Mouse (Mus musculus): Measurements from ENCODE around the gene Gphb5. TPM values are rescaled to one million over a fixed set of nuclear protein-coding genes. Genes with fewer than 3 reads are reported as not detected.

The Gphb5 gene
- polyA plus RNA-seq, 1 experiment from 2014 or later: not detected

DNA sequence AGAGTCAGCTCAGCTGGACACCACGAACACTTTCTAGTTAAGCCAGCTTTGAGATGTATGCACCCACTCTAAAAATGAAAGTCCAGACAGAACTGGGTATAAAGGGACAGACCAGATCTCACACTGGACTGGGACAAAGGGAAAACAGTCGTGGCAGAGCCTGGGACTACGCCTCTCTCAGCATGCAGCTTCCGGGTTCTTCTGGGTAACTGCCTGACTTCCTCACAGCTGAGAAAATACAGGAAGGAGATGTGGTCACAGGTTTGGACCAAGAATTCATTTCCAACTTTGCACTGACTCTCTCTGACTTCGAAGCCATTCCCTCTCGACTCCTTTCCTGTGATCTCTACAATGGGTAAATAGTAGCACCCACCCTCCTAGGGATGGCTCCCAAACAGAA is 1.6 kb downstream of the Gphb5 start:
- no peak for ATAC-seq

DNA sequence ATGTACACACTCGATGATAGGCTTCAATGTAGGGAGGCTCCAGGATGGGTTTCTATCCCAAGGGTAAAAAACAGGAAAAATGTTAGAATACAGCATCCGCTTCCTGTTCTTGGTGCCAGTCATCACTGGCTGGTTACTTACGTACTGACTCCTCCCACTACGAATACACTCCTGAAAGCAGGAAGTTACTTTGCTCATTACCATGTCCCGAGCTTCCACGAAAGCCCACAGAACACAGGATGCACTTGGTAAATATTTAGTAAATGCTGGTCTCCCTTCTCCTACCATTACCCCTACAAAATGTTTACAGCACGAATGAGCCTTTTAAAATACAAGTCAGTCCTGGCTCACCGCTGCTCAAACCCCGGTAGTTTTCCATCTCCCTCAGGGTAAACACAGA is 3.6 kb downstream of the Gphb5 start:
- Histone ChIP-seq H3K9ac (ENCODE audit: low read depth, low read length) (no peak overlapping the region), H3K4me1 (ENCODE audit: control insufficient read depth, insufficient read depth, low read depth, low read length) (no peaks in the 10 kb centered on the region), H3K27me3 (replicated peaks; ENCODE audit: control insufficient read depth, insufficient read depth, low read length) (no peaks in the 10 kb centered on the region), H3K4me3 (ENCODE audit: low read length) (no peak overlapping the region), H3K9me3 (ENCODE audit: control insufficient read depth, low read length) (no peaks in the 10 kb centered on the region), H3K27ac (ENCODE audit: low read depth, low read length) (no peak overlapping the region), H3K36me3 (ENCODE audit: control insufficient read depth, insufficient read depth, low read length) (no peaks in the 10 kb centered on the region), H3K4me2 (ENCODE audit: low read length) (no peak overlapping the region)
- WGBS: 86% methylated on average over 9 of the region's 9 CpGs
- no peak for ATAC-seq

More for the DNA sequence above, 1.6 kb downstream of the Gphb5 start:
- Histone ChIP-seq H3K4me3 (ENCODE audit: low read length) (no peak overlapping the region), H3K4me1 (ENCODE audit: control insufficient read depth, insufficient read depth, low read depth, low read length) (no peaks in the 10 kb centered on the region), H3K9ac (ENCODE audit: low read depth, low read length) (no peak overlapping the region), H3K27ac (ENCODE audit: low read depth, low read length) (no peak overlapping the region), H3K9me3 (ENCODE audit: control insufficient read depth, low read length) (no peaks in the 10 kb centered on the region), H3K4me2 (ENCODE audit: low read length) (no peak overlapping the region), H3K27me3 (replicated peaks; ENCODE audit: control insufficient read depth, insufficient read depth, low read length) (no peaks in the 10 kb centered on the region), H3K36me3 (ENCODE audit: control insufficient read depth, insufficient read depth, low read length) (no peaks in the 10 kb centered on the region)
- 74% methylated on average over 6 of the region's 6 CpGs for WGBS

DNA sequence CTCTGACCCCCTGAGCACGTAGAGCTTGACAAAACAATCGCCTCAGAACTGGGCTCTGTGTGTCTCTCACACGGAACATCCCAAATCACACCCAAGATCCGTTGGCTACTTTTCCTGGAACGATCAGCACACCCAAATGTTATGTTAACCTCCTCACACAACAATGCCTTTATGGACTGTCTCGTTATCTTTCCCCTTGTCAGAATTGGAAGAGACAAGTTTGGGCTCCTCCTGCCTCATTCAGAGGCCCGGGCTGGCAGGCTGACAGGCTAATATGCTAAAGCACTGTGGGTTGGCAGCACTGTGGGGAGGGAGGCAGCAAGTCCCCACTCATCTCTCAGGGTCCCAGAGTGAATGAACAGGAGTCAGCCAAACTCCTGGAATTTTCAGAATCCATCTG is 19.5 kb downstream of the Gphb5 start:
- ATAC-seq: no peak
- no peaks in the 10 kb centered on the region for H3K9me3 ChIP-seq (ENCODE audit: control insufficient read depth, low read length)
- no peak overlapping the region for H3K4me2 ChIP-seq (ENCODE audit: low read length)
- H3K36me3 ChIP-seq (ENCODE audit: control insufficient read depth, insufficient read depth, low read length): no peaks in the 10 kb centered on the region
- H3K4me1 ChIP-seq (ENCODE audit: control insufficient read depth, insufficient read depth, low read depth, low read length): no peaks in the 10 kb centered on the region
- H3K27me3 ChIP-seq (replicated peaks; ENCODE audit: control insufficient read depth, insufficient read depth, low read length): no peaks in the 10 kb centered on the region
- no peak overlapping the region for H3K27ac ChIP-seq (ENCODE audit: low read depth, low read length)
- WGBS: 57% methylated on average over 7 of the region's 7 CpGs
- H3K4me3 ChIP-seq (ENCODE audit: low read length): no peak overlapping the region
- H3K9ac ChIP-seq (ENCODE audit: low read depth, low read length): no peak overlapping the region

DNA sequence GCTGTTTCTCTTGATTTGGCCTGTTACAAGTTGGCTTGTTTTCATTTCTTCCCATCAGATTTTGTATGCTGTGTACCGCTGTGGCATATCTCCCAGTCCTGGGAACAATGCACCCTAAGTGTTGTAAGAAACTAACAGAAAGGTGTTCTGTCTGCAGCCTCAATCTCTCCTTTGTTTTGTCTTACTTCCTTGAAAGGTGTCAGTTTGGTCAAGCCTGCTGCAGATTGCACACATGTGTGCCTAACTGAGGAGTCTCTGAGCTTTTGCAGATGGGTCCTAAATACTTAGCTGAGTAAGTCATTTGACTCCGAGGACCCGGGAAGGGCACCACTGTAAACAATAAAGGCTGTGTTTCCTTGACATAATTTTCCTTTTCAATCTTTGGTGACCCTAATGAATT is 20.0 kb downstream of the Gphb5 start:
- 66% methylated on average over 3 of the region's 3 CpGs for WGBS
- Histone ChIP-seq H3K36me3 (ENCODE audit: control insufficient read depth, insufficient read depth, low read length) (no peaks in the 10 kb centered on the region), H3K27me3 (replicated peaks; ENCODE audit: control insufficient read depth, insufficient read depth, low read length) (no peaks in the 10 kb centered on the region), H3K4me3 (ENCODE audit: low read length) (no peak overlapping the region), H3K27ac (ENCODE audit: low read depth, low read length) (no peak overlapping the region), H3K4me2 (ENCODE audit: low read length) (no peak overlapping the region), H3K9me3 (ENCODE audit: control insufficient read depth, low read length) (no peaks in the 10 kb centered on the region), H3K4me1 (ENCODE audit: control insufficient read depth, insufficient read depth, low read depth, low read length) (no peaks in the 10 kb centered on the region), H3K9ac (ENCODE audit: low read depth, low read length) (no peak overlapping the region)
- no peak for ATAC-seq

DNA sequence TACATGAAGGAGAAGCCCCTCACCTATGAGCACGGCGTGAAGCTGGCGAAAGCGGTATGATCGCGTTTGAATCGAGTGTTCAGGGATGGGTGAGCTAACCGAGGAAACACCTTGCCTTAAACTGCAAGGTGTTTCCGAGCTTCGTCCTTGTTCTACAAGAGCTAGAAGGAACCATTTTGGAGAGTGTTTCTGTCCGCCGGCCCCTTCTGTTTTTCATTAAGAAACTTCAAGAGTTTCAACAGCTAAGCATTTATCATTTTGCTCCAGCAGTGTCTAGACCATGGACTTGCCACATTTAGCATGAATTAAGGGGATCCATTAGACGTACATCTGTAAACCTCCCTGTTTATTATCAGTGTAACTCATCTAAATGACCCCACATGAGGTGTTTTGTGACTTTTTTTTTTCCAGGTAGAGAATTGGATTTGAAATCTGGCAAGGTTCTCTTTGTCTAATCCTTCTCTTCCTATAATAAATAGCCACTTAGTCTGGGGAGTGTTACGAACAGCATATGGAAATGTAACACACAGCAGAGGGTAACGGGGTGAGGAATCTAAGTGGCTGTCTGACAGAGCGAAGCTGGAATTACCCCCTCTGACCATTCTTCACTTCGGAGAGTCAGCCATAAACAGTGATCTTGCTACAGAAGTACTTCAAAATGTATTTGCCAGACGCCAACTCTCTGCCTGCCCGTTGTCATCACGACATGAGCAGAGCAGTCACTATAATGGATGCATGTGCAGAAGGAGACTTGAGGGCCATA is 22.4 kb downstream of the Gphb5 start:
- WGBS: 85% methylated on average over 20 of the region's 20 CpGs
- Histone ChIP-seq H3K9ac (ENCODE audit: low read depth, low read length) (no peak overlapping the region), H3K27me3 (replicated peaks; ENCODE audit: control insufficient read depth, insufficient read depth, low read length) (no peaks in the 10 kb centered on the region), H3K4me2 (ENCODE audit: low read length) (no peak overlapping the region), H3K4me3 (ENCODE audit: low read length) (no peak overlapping the region), H3K27ac (ENCODE audit: low read depth, low read length) (no peak overlapping the region), H3K4me1 (ENCODE audit: control insufficient read depth, insufficient read depth, low read depth, low read length) (no peaks in the 10 kb centered on the region), H3K9me3 (ENCODE audit: control insufficient read depth, low read length) (no peaks in the 10 kb centered on the region), H3K36me3 (ENCODE audit: control insufficient read depth, insufficient read depth, low read length) (no peaks in the 10 kb centered on the region)
- no peak for ATAC-seq

DNA sequence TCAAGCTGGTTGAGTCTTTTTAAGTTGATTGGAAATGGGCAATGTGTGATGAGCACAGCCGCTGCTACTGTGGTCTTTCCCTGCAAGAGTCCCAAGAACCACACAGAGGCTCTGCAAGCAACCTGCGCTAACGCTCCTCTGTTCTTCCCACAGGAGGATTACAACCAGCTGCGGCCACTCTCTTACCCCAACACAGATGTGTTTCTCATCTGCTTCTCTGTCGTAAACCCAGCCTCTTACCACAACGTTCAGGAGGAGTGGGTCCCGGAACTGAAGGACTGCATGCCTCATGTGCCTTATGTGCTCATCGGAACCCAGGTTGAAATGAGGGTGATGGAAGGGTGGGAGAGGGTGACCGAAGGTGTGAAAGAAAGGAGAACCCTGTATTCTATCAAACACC is 25.1 kb downstream of the Gphb5 start:
- Histone ChIP-seq H3K27me3 (replicated peaks; ENCODE audit: control insufficient read depth, insufficient read depth, low read length) (no peaks in the 10 kb centered on the region), H3K9me3 (ENCODE audit: control insufficient read depth, low read length) (no peaks in the 10 kb centered on the region), H3K27ac (ENCODE audit: low read depth, low read length) (no peak overlapping the region), H3K9ac (ENCODE audit: low read depth, low read length) (no peak overlapping the region), H3K4me1 (ENCODE audit: control insufficient read depth, insufficient read depth, low read depth, low read length) (no peaks in the 10 kb centered on the region), H3K4me3 (ENCODE audit: low read length) (no peak overlapping the region), H3K4me2 (ENCODE audit: low read length) (no peak overlapping the region), H3K36me3 (ENCODE audit: control insufficient read depth, insufficient read depth, low read length) (no peaks in the 10 kb centered on the region)
- 82% methylated on average over 9 of the region's 9 CpGs for WGBS
- ATAC-seq: no peak

DNA sequence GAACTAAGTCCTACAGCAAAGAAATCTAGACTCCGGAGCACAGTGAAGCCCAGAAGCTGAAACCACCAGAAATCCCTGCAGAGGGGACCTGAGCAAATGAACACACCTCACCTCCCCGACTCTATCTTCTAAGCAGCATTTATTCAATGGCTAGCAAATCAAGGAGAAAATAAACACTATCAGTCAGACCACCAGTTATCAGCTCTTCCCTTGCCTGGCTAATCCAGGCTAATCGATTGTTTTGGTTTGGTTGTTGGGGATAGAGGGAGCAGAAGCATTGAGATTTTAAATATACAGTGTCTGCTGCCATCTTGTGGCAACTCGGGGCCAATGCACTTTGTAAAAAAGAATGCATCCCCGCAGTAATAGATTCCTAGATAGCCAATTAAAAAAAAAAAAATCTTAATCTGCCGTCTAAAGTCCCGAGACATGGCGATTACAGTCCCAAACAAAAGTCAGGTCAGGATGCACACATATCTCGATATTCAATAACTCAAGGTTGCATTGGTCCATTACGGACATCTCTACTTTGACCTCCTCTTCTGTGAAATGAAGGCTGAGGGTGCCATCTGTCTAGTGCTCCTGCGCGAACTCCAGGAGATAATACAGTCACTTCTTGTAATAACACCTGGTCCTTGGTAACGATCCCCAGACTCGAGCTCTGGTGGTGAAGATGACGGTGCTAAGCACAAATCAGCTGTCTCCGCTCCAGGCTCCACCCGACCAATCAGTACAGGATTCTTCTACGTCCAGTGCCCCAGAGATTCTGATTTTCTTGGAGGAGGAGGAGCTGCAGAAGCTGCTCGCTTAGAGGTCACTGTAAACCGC is 27.1 kb downstream of the Gphb5 start:
- Histone ChIP-seq H3K9me3 (ENCODE audit: control insufficient read depth, low read length) (no peaks in the 10 kb centered on the region), H3K4me2 (ENCODE audit: low read length) (peak overlapping the region; percentile 47), H3K27me3 (replicated peaks; ENCODE audit: control insufficient read depth, insufficient read depth, low read length) (no peaks in the 10 kb centered on the region), H3K4me1 (ENCODE audit: control insufficient read depth, insufficient read depth, low read depth, low read length) (no peaks in the 10 kb centered on the region), H3K36me3 (ENCODE audit: control insufficient read depth, insufficient read depth, low read length) (no peaks in the 10 kb centered on the region), H3K4me3 (ENCODE audit: low read length) (peak overlapping the region; percentile 24), H3K9ac (ENCODE audit: low read depth, low read length) (peak overlapping the region; percentile 37; the same call in 1 of the 2 replicates), H3K27ac (ENCODE audit: low read depth, low read length) (no peak overlapping the region)
- WGBS: 40% methylated on average over 20 of the region's 20 CpGs
- ATAC-seq: peak; percentile 77

DNA sequence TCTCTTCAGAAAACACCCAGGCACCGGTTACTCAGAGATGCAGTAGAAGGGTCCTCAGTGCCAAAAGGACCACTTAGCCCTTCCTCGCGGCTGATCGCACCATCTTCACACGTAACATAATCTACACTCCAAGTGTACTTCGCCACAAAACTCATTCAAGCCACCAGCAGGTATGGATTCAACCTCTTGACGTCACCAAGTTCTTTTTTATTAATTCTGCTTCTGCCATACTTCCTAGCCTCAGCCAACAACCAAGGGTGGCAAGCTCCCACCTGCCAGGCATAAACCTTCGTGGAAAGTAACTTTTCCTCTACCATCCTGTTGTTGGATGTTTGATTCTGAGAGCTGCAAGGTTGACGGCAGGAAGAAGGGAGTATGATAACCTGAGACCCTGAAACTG is 28.1 kb downstream of the Gphb5 start:
- Histone ChIP-seq H3K9ac (ENCODE audit: low read depth, low read length) (no peak overlapping the region), H3K4me2 (ENCODE audit: low read length) (no peak overlapping the region), H3K4me3 (ENCODE audit: low read length) (no peak overlapping the region), H3K27ac (ENCODE audit: low read depth, low read length) (no peak overlapping the region), H3K4me1 (ENCODE audit: control insufficient read depth, insufficient read depth, low read depth, low read length) (no peaks in the 10 kb centered on the region), H3K36me3 (ENCODE audit: control insufficient read depth, insufficient read depth, low read length) (no peaks in the 10 kb centered on the region), H3K9me3 (ENCODE audit: control insufficient read depth, low read length) (no peaks in the 10 kb centered on the region), H3K27me3 (replicated peaks; ENCODE audit: control insufficient read depth, insufficient read depth, low read length) (no peaks in the 10 kb centered on the region)
- WGBS: 95% methylated on average over 9 of the region's 9 CpGs
- ATAC-seq: no peak

DNA sequence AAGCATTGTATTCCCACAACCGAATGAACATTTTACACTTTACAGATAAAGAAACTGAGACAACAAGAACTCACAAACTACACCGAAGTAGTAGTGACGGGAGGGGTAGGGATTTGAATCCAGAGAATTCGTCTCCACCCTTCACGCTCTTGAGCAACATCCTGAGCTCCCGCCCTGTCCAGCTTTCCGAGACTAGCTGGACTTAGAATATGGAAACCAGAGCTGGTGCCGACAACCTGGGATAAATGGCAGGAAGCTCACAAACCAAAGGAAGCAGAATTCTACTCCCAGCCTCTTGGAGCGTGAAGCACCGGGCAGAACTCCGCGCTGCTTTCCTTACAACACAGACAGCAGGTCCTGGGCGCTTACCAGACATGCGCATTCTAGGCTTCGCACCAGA is 28.7 kb downstream of the Gphb5 start:
- no peak for ATAC-seq
- Histone ChIP-seq H3K27me3 (replicated peaks; ENCODE audit: control insufficient read depth, insufficient read depth, low read length) (no peaks in the 10 kb centered on the region), H3K36me3 (ENCODE audit: control insufficient read depth, insufficient read depth, low read length) (no peaks in the 10 kb centered on the region), H3K9me3 (ENCODE audit: control insufficient read depth, low read length) (no peaks in the 10 kb centered on the region), H3K4me3 (ENCODE audit: low read length) (no peak overlapping the region), H3K9ac (ENCODE audit: low read depth, low read length) (no peak overlapping the region), H3K4me2 (ENCODE audit: low read length) (no peak overlapping the region), H3K4me1 (ENCODE audit: control insufficient read depth, insufficient read depth, low read depth, low read length) (no peaks in the 10 kb centered on the region), H3K27ac (ENCODE audit: low read depth, low read length) (no peak overlapping the region)
- 94% methylated on average over 15 of the region's 15 CpGs for WGBS

Data from hindbrain, embryonic 16.5 days (tissue).